Mouse (Mus musculus) gastrocnemius, postnatal 4 days (tissue): ENCODE data around the gene Pfdn6. TPM values are rescaled to one million over a fixed set of nuclear protein-coding genes. Genes with fewer than 3 reads are reported as not detected.
"Not testable (repeated sequence)": the region's sequence is repeated elsewhere in the genome, so short reads cannot be mapped to it uniquely, and the experiment has no call there.

Experiments
- DNase-seq, 2 experiments: peaks; one replicate each; pipeline ENCODE4 v3.0.0; 2021 to 2022; ENCODE audit warnings: low spot score in 2 of 2, mixed read lengths in 2 of 2
- total RNA-seq, 2 experiments: library from RNA; stranded (reverse); gene quantifications; 2 replicates each; pipeline ENCODE4 v1.2.3; 2021

Gene Pfdn6
- total RNA-seq, 2 experiments from 2014 or later, result 73.2 to 74.5 TPM

GRCm38 (mm10) chr17:33900281-33900988 lies 39.7 kb downstream of the Pfdn6 start:
- no peak for DNase-seq

- no peak for DNase-seq
These were observed 40.5 kb downstream of the Pfdn6 start for GRCm38 (mm10) chr17:33899642-33900041.

GRCm38 (mm10) chr17:33898193-33898592 lies 42.0 kb downstream of the Pfdn6 start:
- DNase-seq, result not testable (repeated sequence)

GRCm38 (mm10) chr17:33897114-33897794 lies 42.9 kb downstream of the Pfdn6 start:
- no peak for DNase-seq

GRCm38 (mm10) chr17:33893011-33893410 lies 47.1 kb downstream of the Pfdn6 start:
- not testable (repeated sequence) for DNase-seq

GRCm38 (mm10) chr17:33892429-33892828 lies 47.7 kb downstream of the Pfdn6 start:
- no peak for DNase-seq

GRCm38 (mm10) chr17:33891892-33892291 lies 48.3 kb downstream of the Pfdn6 start:
- not testable (repeated sequence) for DNase-seq

GRCm38 (mm10) chr17:33891357-33891756 lies 48.8 kb downstream of the Pfdn6 start:
- no peak for DNase-seq

GRCm38 (mm10) chr17:33890533-33891059 lies 49.5 kb downstream of the Pfdn6 start, which contains the start of gene Kifc1:
TSS of gene Kifc1 (minus strand) at chr17:33890661.
- peak; percentile 97 to 99 for DNase-seq

- not testable (repeated sequence) for DNase-seq
These were observed 50.1 kb downstream of the Pfdn6 start for GRCm38 (mm10) chr17:33889941-33890532.

Other genes starting within 250 kb of the Pfdn6 start
- 10 to 100 TPM; 67.5 to 67.8 TPM for gene March2, start 221.7 kb downstream of the Pfdn6 start, total RNA-seq
- 100 to 1,000 TPM; 194 to 218 TPM for gene Rab11b, start 179.8 kb downstream of the Pfdn6 start, total RNA-seq
- 10 to 100 TPM; 22.5 to 43.8 TPM for gene Angptl4, start 158.5 kb downstream of the Pfdn6 start, total RNA-seq
- gene Kank3, start 129.8 kb downstream of the Pfdn6 start, total RNA-seq, result 10 to 100 TPM; 31.6 to 33.4 TPM
- gene Rps28, start 115.8 kb downstream of the Pfdn6 start, total RNA-seq, result 1,000 to 10,000 TPM; 1,603 to 1,661 TPM
- 100 to 1,000 TPM; 292 to 312 TPM for gene Ndufa7, start 115.8 kb downstream of the Pfdn6 start, total RNA-seq
- 10 to 100 TPM; 14.1 to 16.5 TPM for gene Cd320, start 97.3 kb downstream of the Pfdn6 start, total RNA-seq
- gene Gm7029, start 66.5 kb downstream of the Pfdn6 start, total RNA-seq, result not detected
- gene Kifc1, start 49.7 kb downstream of the Pfdn6 start, total RNA-seq, result 10 to 100 TPM; 16.5 to 18.9 TPM
- not detected for gene Platr17, start 35.2 kb downstream of the Pfdn6 start, total RNA-seq
- gene Daxx, start 30.9 kb downstream of the Pfdn6 start, total RNA-seq, result 10 to 100 TPM; 21.9 to 24.9 TPM
- 10 to 100 TPM; 43.2 to 43.9 TPM for gene Tapbp, start 24.4 kb downstream of the Pfdn6 start, total RNA-seq
- gene Zbtb22, start 24.4 kb downstream of the Pfdn6 start, total RNA-seq, result 10 to 100 TPM; 24.9 to 26.8 TPM
- gene Rgl2, start 10.8 kb downstream of the Pfdn6 start, total RNA-seq, result 10 to 100 TPM; 43.2 to 48.4 TPM
- 10 to 100 TPM; 18.8 to 20.0 TPM for gene Wdr46, start 317 bp upstream of the Pfdn6 start, total RNA-seq
- 1 to 10 TPM; 3.8 to 4.5 TPM for gene B3galt4, start 11.1 kb upstream of the Pfdn6 start, total RNA-seq
- 10 to 100 TPM; 37.4 to 38.6 TPM for gene Vps52, start 15.5 kb upstream of the Pfdn6 start, total RNA-seq
- gene Rps18, start 15.7 kb upstream of the Pfdn6 start, total RNA-seq, result 100 to 1,000 TPM; 863 to 945 TPM
- 10 to 100 TPM; 38.8 to 51.5 TPM for gene H2-K1, start 60.0 kb upstream of the Pfdn6 start, total RNA-seq
- gene Ring1, start 84.3 kb upstream of the Pfdn6 start, total RNA-seq, result 10 to 100 TPM; 19.3 to 20.9 TPM
- gene H2-Ke6, start 87.7 kb upstream of the Pfdn6 start, total RNA-seq, result 10 to 100 TPM; 60.4 to 61.7 TPM
- gene Slc39a7, start 91.3 kb upstream of the Pfdn6 start, total RNA-seq, result 100 to 1,000 TPM in 1 of 2 experiments, 10 to 100 TPM in 1; 98.5 to 107 TPM
- gene Rxrb, start 91.5 kb upstream of the Pfdn6 start, total RNA-seq, result 10 to 100 TPM; 43.6 to 49.4 TPM
- gene Col11a2, start 99.1 kb upstream of the Pfdn6 start, total RNA-seq, result 10 to 100 TPM; 45.4 to 77.3 TPM
- not detected for gene H2-Oa, start 152.0 kb upstream of the Pfdn6 start, total RNA-seq
- 1 to 10 TPM; 7.6 to 8.7 TPM for gene H2-DMa, start 179.2 kb upstream of the Pfdn6 start, total RNA-seq
- 100 to 1,000 TPM; 125 to 136 TPM for gene Brd2, start 182.3 kb upstream of the Pfdn6 start, total RNA-seq
- gene H2-DMb2, start 203.0 kb upstream of the Pfdn6 start, total RNA-seq, result under 1 TPM; 0.36 to 0.37 TPM
- gene H2-DMb1, start 212.7 kb upstream of the Pfdn6 start, total RNA-seq, result 1 to 10 TPM in 1 of 2 experiments, under 1 TPM in 1; 0.70 to 1.4 TPM
- gene Tap1, start 247.2 kb upstream of the Pfdn6 start, total RNA-seq, result 1 to 10 TPM; 4.4 to 5.4 TPM
- gene Psmb9, start 247.4 kb upstream of the Pfdn6 start, total RNA-seq, result 1 to 10 TPM; 1.6 to 4.1 TPM